Mouse (Mus musculus) T-helper 17 cell (primary cell): ENCODE measurements around the gene Nfe2.

Experiments used
- in situ Hi-C, 2 experiments: fragments of 300-600 bp; cut with MboI, MseI; formaldehyde crosslinking; loops; 1 replicate in 1 of 2; 2 replicates in 1 of 2; pipeline ENCODE4 v1.15.1; 2025; ENCODE audit warnings: high pct_unique_total_duplicates in 2 of 2

The Nfe2 gene

DNA sequence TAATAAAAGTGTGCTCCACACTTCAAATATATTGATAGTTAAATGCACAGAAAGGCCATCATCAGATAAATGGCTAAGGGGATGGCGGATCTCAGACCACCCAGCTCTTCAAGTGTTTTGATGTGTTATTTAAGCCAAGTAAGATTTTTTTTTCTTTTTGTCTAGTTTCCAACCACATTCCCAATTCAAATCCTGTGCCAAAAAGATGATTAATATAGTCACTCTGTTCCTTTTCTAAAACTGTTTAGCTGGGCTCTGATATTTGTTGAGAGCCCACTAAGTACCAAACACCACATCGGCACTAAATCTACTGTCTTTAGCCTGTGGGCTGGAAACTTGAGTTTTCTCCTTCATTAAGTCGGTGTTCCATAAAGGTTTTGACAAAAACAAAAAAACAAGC is 31.2 kb downstream of the Nfe2 start:
- in situ Hi-C loops, result loop anchor here in 1 of 2 experiments (25.0 kb wide), 1 partner anchor 715 kb away; the partner anchor contains the start of genes Gm10337, Map3k12, Npff and Tarbp2

DNA sequence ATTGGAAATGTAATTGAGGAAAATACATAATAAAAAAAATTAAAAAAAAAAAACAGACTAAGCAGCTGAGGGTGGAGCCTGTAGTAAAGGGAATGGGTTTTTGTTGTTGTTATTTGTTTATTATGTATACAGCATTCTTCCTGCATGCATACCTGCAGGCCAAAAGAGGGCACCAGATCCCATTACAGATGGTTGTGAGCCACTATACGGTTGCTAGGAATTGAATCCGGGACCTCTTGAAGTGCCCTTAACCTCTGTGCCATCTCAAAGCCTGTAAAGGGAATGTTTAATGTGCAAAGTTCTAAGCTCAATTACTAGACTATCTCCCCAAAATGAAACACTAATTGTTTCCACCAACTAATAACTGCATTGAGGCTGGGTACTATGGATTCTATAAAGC is 34.0 kb downstream of the Nfe2 start:
- in situ Hi-C loops, result loop anchor here in 1 of 2 experiments (5.0 kb wide), 1 partner anchor 37 kb away; no protein-coding TSS in a partner anchor

DNA sequence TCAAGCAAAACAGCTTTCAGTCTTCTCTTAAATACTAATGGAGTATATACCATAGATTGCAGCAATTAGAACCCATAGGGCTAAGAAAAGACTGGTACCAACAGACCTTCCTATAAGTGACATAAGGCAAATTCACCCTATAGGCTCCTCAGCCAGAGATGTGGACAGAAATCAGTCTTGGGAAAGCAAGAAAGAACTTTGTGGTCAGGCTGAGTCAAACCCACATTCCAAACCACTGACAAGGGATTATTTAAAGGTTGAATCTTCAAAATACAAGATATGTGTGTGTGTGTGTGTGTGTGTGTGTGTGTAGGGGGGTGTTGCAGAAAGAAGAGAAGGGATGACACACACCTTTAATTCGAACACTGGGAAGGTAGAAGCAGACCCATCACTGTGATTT is 36.8 kb downstream of the Nfe2 start:
- in situ Hi-C loops, result loop anchor here in 1 of 2 experiments (5.0 kb wide), 1 partner anchor 34 kb away; no protein-coding TSS in a partner anchor

- in situ Hi-C loops, result loop anchor here in 1 of 2 experiments (5.0 kb wide), 1 partner anchor 33 kb away; no protein-coding TSS in a partner anchor
Observed at GRCm38 (mm10) chr15:103220785-103221184, 37.4 kb downstream of the Nfe2 start.

GRCm38 (mm10) chr15:103216052-103216451 is 42.2 kb downstream of the Nfe2 start:
- in situ Hi-C loops, result no loop called here

- in situ Hi-C loops, result no loop called here
Observed at GRCm38 (mm10) chr15:103214971-103215907, 43.0 kb downstream of the Nfe2 start.

DNA sequence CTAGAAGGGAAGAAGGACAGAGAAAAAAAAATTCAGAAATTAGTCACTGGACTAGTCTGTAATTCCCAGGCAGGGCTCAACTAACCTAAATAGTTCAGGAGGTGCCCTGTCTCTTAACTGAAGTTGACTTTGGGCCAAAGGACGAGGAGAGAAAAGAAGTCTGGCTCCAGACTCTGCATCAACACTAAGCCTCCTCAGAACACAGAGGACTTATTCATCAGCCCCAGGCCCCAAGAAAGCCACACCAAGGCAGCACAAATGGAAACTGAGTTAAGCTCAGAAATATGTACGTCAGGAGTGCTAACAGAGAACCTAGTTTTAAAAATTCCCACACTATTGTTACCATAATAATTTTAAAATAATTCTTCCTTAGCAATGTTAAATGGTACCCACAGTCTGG is 44.1 kb downstream of the Nfe2 start:
- in situ Hi-C loops, result no loop called here

GRCm38 (mm10) chr15:103205156-103205555 is 53.0 kb downstream of the Nfe2 start:
- in situ Hi-C loops, result no loop called here

- in situ Hi-C loops, result no loop called here
Observed at GRCm38 (mm10) chr15:103202088-103202793, 56.0 kb downstream of the Nfe2 start.
